Mouse (Mus musculus) kidney, embryonic 16.5 days (tissue): ENCODE measurements around the gene Shank2. TPM values are rescaled to one million over a fixed set of nuclear protein-coding genes. Genes with fewer than 3 reads are reported as not detected.

Experiments used
- ATAC-seq: fragments of 200-750 bp; cut with Nextera tagmentation; 2 replicates; pipeline ENCODE4 v1.8.0; 2017; ENCODE audit warnings: moderate TSS enrichment; ENCODE audit not compliant: low FRiP score, low TSS enrichment
- H3K27ac ChIP-seq: fragments of 300-500 bp; sonication (generic); 2 replicates; pipeline ENCODE4 v1.5.1; 2014; ENCODE audit warnings: low read length
- H3K27me3 ChIP-seq: fragments of 300-500 bp; sonication (generic); 2 replicates; pipeline ENCODE4 v1.6.1; 2014; ENCODE audit warnings: low read length, control low read depth, mixed read lengths; ENCODE audit not compliant: insufficient read depth
- H3K36me3 ChIP-seq: fragments of 300-500 bp; sonication (generic); 2 replicates; pipeline ENCODE4 v1.6.1; 2014; ENCODE audit warnings: low read length, control low read depth, mixed read lengths; ENCODE audit not compliant: insufficient read depth
- H3K4me1 ChIP-seq: fragments of 300-500 bp; sonication (generic); 2 replicates; pipeline ENCODE4 v1.6.1; 2014; ENCODE audit warnings: low read length, control low read depth, mixed read lengths; ENCODE audit not compliant: insufficient read depth
- H3K4me2 ChIP-seq: fragments of 300-500 bp; sonication (generic); replicated peaks from 2 replicates; pipeline ENCODE4 v1.6.1; 2014; ENCODE audit warnings: low read depth, low read length
- H3K4me3 ChIP-seq: fragments of 300-500 bp; sonication (generic); 2 replicates; pipeline ENCODE4 v1.5.1; 2014; ENCODE audit warnings: mild to moderate bottlenecking, low read length
- H3K9ac ChIP-seq: fragments of 300-500 bp; sonication (generic); replicated peaks from 2 replicates; pipeline ENCODE4 v1.6.1; 2014; ENCODE audit warnings: low read length
- H3K9me3 ChIP-seq: fragments of 300-500 bp; sonication (generic); 2 replicates; pipeline ENCODE4 v1.6.1; 2016; ENCODE audit warnings: low read length, control low read depth
- WGBS: fragments of 180-500 bp; shearing (Covaris S2); extraction: QIAGEN DNeasy Blood & Tissue Kit; methylation state at CpG from one replicate; pipeline ENCODE4 v1.1.7; 2014; 5-methylcytosine and 5-hydroxymethylcytosine counted together
- polyA plus RNA-seq: library from polyadenylated mRNA; unstranded; fragments of >200 nt; fragmentation: Nextera tagmentation; extraction: Ambion mirVana; gene quantifications from 2 replicates; pipeline ENCODE4 v1.2.1, GENCODE M21; 2015

Shank2 gene
- polyA plus RNA-seq, 1 experiment from 2014 or later: 4.0 TPM

DNA sequence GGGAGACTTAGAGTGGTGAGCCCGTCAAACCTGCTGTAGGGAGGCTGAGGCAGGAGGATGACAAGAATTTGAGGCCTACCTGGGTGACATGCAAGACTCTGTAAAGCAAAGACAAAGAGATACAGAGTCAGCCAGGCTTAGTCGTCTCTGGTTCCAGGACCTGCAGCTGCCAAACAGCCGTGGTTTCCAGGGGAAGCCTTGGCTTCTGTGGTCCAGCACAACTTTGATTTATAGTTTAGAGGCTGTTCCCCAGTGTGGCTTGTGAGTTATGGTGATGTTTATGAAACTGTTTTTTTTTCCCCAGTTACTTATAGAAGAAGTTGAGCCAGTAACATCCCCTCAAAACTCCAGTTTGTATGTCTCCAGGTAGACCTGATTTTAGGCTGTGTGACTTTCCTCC is 112.5 kb downstream of the Shank2 start:
- Histone ChIP-seq H3K27ac (no peak overlapping the region), H3K27me3 (no peaks in the 10 kb centered on the region), H3K36me3 (no peaks in the 10 kb centered on the region), H3K4me3 (no peak overlapping the region), H3K9ac (no peak overlapping the region), H3K4me1 (0 out of 2 replicates have a peak, but pooled peaks cover 2% of the 10 kb centered on the region), H3K9me3 (no peaks in the 10 kb centered on the region), H3K4me2 (no peak overlapping the region)
- WGBS: 52% methylated on average over 3 of the region's 3 CpGs
- ATAC-seq: no peak

DNA sequence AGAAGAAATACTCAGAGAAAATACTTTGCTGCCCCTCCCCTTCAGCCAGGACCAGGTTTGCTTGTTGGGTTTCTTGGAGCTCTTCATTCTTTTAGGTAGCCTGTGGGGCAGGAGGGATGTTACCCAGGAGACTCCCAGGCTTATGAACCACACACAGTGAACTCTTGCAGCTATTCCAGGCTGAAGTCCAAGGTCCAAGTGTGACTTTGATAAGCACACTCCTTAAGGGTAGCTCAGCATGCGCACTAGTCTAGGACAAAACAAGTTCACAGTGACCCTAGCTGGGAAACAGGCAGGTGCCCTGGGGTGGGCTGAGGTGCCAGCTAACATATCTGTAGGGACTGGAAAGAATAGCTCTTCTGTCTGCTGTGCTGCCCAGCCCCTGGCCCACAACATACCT is 117.8 kb downstream of the Shank2 start:
- H3K27ac ChIP-seq: no peak overlapping the region
- H3K4me1 ChIP-seq: no peaks in the 10 kb centered on the region
- no peak overlapping the region for H3K4me2 ChIP-seq
- H3K4me3 ChIP-seq: no peak overlapping the region
- H3K36me3 ChIP-seq: no peaks in the 10 kb centered on the region
- no peak for ATAC-seq
- no peaks in the 10 kb centered on the region for H3K9me3 ChIP-seq
- 88% methylated on average over 1 of the region's 1 CpGs for WGBS
- H3K27me3 ChIP-seq: no peaks in the 10 kb centered on the region
- H3K9ac ChIP-seq: no peak overlapping the region

DNA sequence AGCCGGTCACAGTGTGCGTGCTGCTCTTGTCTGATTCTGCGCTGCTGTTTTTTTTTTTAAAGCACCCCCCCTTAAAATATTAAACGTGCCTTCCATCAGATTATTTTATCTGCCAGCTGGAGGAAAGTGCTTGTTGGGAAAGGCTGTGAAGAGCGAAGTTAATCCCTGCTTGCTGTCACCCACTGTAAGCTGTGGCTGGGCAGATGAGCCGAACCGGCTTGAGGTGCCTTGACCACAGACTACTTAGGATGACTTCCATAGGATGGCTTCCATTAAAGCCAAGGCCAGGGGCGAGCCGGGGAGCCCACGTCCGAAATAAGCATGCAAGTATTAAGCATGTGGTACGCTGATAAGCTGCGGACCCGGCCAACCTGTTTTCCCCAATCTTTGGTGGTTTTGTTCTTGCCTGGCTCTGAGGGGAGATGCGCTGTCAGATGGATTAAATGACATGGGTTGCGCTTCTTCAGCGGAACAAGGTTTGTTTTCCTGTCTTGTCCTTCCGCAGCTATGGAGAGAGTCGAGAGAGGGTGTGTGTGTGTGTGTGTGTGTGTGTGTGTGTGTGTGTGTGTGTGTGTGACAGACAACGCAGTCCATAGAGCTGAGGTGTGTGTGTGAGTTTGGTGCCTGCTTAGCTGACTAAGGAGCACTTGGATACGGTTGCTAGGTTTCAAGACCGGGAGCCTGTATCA is 131.1 kb downstream of the Shank2 start:
- H3K4me2 ChIP-seq: no peak overlapping the region
- no peak for ATAC-seq
- H3K9me3 ChIP-seq: no peaks in the 10 kb centered on the region
- WGBS: 81% methylated on average over 22 of the region's 22 CpGs
- H3K4me1 ChIP-seq: no peaks in the 10 kb centered on the region
- H3K4me3 ChIP-seq: no peak overlapping the region
- no peak overlapping the region for H3K27ac ChIP-seq
- no peaks in the 10 kb centered on the region for H3K36me3 ChIP-seq
- no peaks in the 10 kb centered on the region for H3K27me3 ChIP-seq
- no peak overlapping the region for H3K9ac ChIP-seq

DNA sequence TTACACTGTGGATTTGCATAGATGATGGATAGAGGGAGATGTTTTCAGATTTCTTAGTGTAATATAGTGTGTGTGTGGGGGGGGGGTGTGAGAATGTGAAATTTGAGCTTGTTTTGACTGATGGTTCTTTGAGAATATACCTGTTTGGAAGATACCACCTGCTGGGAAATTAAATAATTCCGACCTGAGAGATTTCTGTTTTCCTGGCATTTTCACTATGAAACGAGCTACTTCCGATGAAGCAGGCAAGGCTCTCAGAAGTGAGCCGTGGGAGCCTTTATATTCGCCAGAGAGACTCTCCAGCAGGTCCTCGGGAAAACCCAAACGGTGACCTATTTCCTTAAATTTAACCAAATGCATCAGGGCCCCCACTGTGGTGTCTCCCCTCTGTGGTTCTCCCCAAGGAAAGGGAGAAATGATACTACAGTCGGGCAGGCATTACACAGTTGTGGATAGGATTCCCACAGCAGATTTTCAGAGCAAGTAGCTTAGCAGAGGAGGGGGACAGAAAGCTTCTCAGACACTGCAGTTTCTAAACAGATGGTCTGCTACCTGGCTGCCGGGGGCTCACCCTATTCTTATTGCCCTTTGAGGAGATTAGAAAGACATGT is 131.8 kb downstream of the Shank2 start:
- H3K27me3 ChIP-seq: no peaks in the 10 kb centered on the region
- H3K9me3 ChIP-seq: no peaks in the 10 kb centered on the region
- ATAC-seq: no peak
- H3K27ac ChIP-seq: no peak overlapping the region
- H3K9ac ChIP-seq: no peak overlapping the region
- H3K4me2 ChIP-seq: no peak overlapping the region
- no peak overlapping the region for H3K4me3 ChIP-seq
- H3K4me1 ChIP-seq: no peaks in the 10 kb centered on the region
- no peaks in the 10 kb centered on the region for H3K36me3 ChIP-seq
- WGBS: 69% methylated on average over 9 of the region's 9 CpGs

DNA sequence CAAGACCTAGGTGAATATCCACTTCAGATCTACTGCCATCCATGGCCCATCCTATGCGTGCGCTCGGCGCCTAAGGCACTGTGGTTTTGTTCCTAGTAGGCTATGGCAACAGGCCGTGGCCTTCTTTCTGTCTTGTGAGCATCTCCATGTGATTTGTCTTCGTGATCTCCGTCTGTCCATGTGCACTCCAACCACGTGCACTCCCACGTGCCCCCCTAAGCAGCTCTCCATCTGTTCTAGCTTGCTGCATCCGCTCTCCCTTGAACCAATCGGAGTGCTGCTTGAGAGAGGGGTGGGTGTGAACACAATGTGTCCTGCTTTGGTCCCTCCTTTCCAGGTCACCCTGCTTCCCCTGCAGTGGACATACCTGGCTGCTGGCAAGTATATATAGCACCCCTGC is 133.0 kb downstream of the Shank2 start:
- Histone ChIP-seq H3K4me2 (no peak overlapping the region), H3K27me3 (no peaks in the 10 kb centered on the region), H3K4me3 (no peak overlapping the region), H3K9ac (no peak overlapping the region), H3K4me1 (no peaks in the 10 kb centered on the region), H3K9me3 (no peaks in the 10 kb centered on the region), H3K27ac (no peak overlapping the region), H3K36me3 (no peaks in the 10 kb centered on the region)
- WGBS: 83% methylated on average over 11 of the region's 11 CpGs
- no peak for ATAC-seq

DNA sequence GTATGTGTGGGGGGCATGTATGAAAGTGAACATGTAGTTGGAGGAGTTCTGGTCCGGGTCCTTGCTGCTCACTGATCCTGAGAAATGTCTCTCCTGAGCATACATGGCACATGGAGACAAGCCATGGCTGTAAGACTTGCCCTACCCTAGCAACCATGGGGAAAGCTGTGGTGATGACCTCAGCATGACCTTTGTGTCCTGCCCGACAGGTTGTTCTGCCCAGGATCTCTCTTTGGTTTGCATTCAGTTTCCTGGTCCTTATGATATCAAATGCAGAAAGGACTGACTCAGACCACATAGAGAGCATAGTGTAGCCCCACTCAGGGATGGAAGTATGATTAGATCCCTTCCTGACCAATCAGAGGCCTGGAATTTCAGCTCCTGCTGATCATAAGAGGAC is 136.1 kb downstream of the Shank2 start:
- 63% methylated on average over 2 of the region's 2 CpGs for WGBS
- Histone ChIP-seq H3K36me3 (no peaks in the 10 kb centered on the region), H3K4me2 (no peak overlapping the region), H3K4me3 (no peak overlapping the region), H3K4me1 (no peaks in the 10 kb centered on the region), H3K9ac (no peak overlapping the region), H3K27ac (no peak overlapping the region), H3K27me3 (no peaks in the 10 kb centered on the region), H3K9me3 (no peaks in the 10 kb centered on the region)
- ATAC-seq: no peak

DNA sequence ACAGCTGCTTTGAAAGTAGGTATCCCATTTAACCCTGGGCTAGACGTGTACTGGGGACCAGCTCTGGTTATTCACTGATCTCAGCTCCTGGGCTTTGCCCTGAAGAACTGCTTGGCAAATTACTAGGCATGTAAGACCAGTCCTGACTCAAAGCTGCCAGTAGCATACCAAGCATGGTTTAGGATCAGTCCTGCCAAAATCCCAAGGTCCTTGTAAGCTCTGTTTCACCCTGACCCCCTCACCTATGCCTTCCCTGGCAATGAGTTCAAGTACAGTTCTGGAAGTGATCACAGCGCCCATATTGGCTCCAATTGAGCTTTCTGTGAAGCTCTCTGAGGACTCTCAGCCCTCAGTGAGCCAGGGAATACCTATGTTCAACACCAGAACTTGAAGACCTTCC is 136.7 kb downstream of the Shank2 start:
- H3K4me3 ChIP-seq: no peak overlapping the region
- no peak for ATAC-seq
- H3K9me3 ChIP-seq: no peaks in the 10 kb centered on the region
- H3K27me3 ChIP-seq: no peaks in the 10 kb centered on the region
- H3K36me3 ChIP-seq: no peaks in the 10 kb centered on the region
- 78% methylated on average over 2 of the region's 2 CpGs for WGBS
- H3K9ac ChIP-seq: no peak overlapping the region
- H3K27ac ChIP-seq: no peak overlapping the region
- H3K4me2 ChIP-seq: no peak overlapping the region
- no peaks in the 10 kb centered on the region for H3K4me1 ChIP-seq

DNA sequence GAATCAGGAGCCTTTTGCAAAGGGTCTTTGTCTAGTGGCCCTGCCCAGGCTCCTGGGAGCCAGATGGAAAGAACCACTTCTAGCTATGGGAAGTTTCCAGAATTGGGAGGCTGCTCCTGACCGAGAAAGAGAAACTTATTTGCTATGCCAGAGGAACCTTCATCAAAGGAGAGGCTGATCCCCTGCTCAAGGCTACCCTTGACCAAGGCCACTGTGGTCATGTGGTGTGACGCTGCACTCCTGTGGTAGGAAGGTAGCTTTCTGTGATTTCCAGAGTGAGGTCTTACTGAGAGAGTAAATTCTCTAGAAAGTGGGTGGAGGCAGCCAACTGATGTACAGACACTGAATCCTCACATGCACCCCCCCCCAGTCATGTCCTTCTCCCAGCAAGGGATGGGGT is 138.0 kb downstream of the Shank2 start:
- Histone ChIP-seq H3K27ac (no peak overlapping the region), H3K9me3 (no peaks in the 10 kb centered on the region), H3K36me3 (no peaks in the 10 kb centered on the region), H3K4me2 (no peak overlapping the region), H3K27me3 (no peaks in the 10 kb centered on the region), H3K9ac (no peak overlapping the region), H3K4me1 (no peaks in the 10 kb centered on the region), H3K4me3 (no peak overlapping the region)
- WGBS: 72% methylated on average over 2 of the region's 2 CpGs
- no peak for ATAC-seq

DNA sequence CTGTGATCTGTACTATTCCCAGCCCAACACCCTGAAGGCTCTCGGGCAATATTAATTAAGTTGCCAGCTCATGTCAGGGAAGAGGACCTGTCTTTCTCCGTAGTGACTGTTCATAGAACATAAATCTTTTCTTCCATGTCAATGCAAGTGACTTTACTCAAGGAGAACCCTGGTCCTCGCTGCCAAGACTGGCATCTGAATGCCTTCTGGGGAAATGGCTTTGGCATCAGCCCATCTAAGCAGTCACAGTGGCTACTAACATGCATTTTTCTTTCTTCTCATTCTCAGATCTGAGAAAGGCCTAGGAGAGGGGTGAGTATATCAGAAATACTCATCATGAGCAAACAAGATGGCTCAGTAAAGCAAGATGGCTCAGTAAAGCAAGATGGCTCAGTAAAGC is 138.7 kb downstream of the Shank2 start:
- Histone ChIP-seq H3K9me3 (no peaks in the 10 kb centered on the region), H3K4me3 (no peak overlapping the region), H3K4me2 (no peak overlapping the region), H3K27me3 (no peaks in the 10 kb centered on the region), H3K4me1 (no peaks in the 10 kb centered on the region), H3K9ac (no peak overlapping the region), H3K36me3 (no peaks in the 10 kb centered on the region), H3K27ac (no peak overlapping the region)
- 65% methylated on average over 3 of the region's 3 CpGs for WGBS
- ATAC-seq: no peak

DNA sequence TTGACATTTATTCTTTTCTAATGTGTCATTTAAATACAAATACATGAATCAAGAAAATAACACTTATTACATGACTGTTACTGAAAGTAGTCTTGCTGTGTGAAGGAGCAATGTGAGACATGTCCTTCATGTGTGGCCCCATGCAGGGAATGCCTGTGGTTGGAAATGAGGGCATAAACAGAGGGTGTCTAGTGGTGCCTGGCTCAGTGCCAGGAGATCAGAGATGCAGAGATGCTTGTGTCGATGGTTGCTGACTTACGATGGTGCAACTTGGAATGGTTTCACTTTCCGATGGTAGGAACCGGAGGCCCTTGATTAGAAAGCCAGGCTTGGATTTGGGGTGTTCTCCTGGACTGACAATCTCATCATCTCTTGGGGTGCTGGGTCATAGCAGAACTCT is 140.3 kb downstream of the Shank2 start:
- H3K9me3 ChIP-seq: no peaks in the 10 kb centered on the region
- H3K4me1 ChIP-seq: no peaks in the 10 kb centered on the region
- H3K27me3 ChIP-seq: no peaks in the 10 kb centered on the region
- no peak overlapping the region for H3K4me3 ChIP-seq
- H3K27ac ChIP-seq: no peak overlapping the region
- 84% methylated on average over 4 of the region's 4 CpGs for WGBS
- no peaks in the 10 kb centered on the region for H3K36me3 ChIP-seq
- no peak overlapping the region for H3K9ac ChIP-seq
- no peak overlapping the region for H3K4me2 ChIP-seq
- no peak for ATAC-seq
